Mouse (Mus musculus) hindbrain, embryonic 14.5 days (tissue): ENCODE measurements at regions not wholly inside any gene's neighbourhood (a gene's known extent, or its start where the extent isn't known, plus 50 kb on each side); places are given as distances from the start of the nearest gene placed in this dataset.
"Not testable (repeated sequence)": the region's sequence is repeated elsewhere in the genome, so short reads cannot be mapped to it uniquely, and the experiment has no call there.

Experiments
- ATAC-seq: fragments of 200-750 bp; cut with Nextera tagmentation; 2 replicates; pipeline ENCODE4 v1.8.0; 2017; ENCODE audit warnings: moderate number of reproducible peaks, mild to moderate bottlenecking, moderate TSS enrichment, moderate library complexity; ENCODE audit not compliant: low FRiP score
- DNase-seq: peaks from one replicate; pipeline ENCODE4 v3.0.0-alpha.2; 2015; ENCODE audit warnings: low spot score
- H3K27ac ChIP-seq: fragments of 300-500 bp; sonication (generic); 2 replicates; pipeline ENCODE4 v1.5.1; 2014; ENCODE audit warnings: mild to moderate bottlenecking, moderate library complexity
- H3K27me3 ChIP-seq: fragments of 300-500 bp; sonication (generic); 2 replicates; pipeline ENCODE4 v1.6.1; 2014; ENCODE audit warnings: mild to moderate bottlenecking, low read length, mixed read lengths; ENCODE audit not compliant: control insufficient read depth, insufficient read depth
- H3K36me3 ChIP-seq: fragments of 300-500 bp; sonication (generic); replicated peaks from 2 replicates; pipeline ENCODE4 v1.6.1; 2014; ENCODE audit not compliant: control insufficient read depth, insufficient read depth
- H3K4me1 ChIP-seq: fragments of 300-500 bp; sonication (generic); replicated peaks from 2 replicates; pipeline ENCODE4 v1.6.1; 2014; ENCODE audit warnings: antibody characterized with exemption, low read length, mixed read lengths; ENCODE audit not compliant: control insufficient read depth, insufficient read depth
- H3K4me2 ChIP-seq: fragments of 300-500 bp; sonication (generic); replicated peaks from 2 replicates; pipeline ENCODE4 v1.6.1; 2014; ENCODE audit warnings: mild to moderate bottlenecking, moderate library complexity
- H3K4me3 ChIP-seq: fragments of 300-500 bp; sonication (generic); replicated peaks from 2 replicates; pipeline ENCODE4 v1.5.1; 2014; ENCODE audit warnings: mild to moderate bottlenecking, low read length
- H3K9ac ChIP-seq: fragments of 300-500 bp; sonication (generic); 2 replicates; pipeline ENCODE4 v1.6.1; 2014
- H3K9me3 ChIP-seq: fragments of 300-500 bp; sonication (generic); 2 replicates; pipeline ENCODE4 v1.6.1; 2016; ENCODE audit warnings: low read length; ENCODE audit not compliant: control insufficient read depth
- WGBS: fragments of 180-500 bp; shearing (Covaris S2); extraction: QIAGEN DNeasy Blood & Tissue Kit; methylation state at CpG from one replicate; pipeline ENCODE4 v1.1.7; 2014; 5-methylcytosine and 5-hydroxymethylcytosine counted together

DNA sequence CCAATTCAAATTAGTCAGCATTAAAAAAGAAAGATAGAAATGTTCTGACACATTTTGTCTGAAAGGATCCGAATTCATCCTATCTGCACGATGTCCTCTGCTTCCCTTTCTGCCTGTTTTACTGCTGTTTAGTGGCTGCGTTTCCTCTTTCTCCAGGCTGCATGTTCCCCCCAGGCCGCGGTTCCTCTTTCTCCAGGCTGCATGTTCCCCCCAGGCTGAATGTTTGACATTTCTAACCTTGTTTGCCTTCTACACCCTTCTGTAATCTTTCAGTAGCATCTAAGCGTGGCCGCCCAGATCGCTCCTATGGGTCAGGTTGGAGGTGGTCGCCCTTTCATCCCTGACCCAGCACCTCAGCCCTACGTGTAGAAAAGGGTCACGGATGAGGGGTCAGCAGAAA lies 89.6 kb upstream of the Mdm1 start:
- Histone ChIP-seq H3K36me3 (no peaks in the 10 kb centered on the region), H3K4me3 (no peak overlapping the region), H3K27me3 (no peaks in the 10 kb centered on the region), H3K9ac (no peak overlapping the region), H3K4me2 (no peak overlapping the region), H3K27ac (no peak overlapping the region), H3K9me3 (no peaks in the 10 kb centered on the region), H3K4me1 (peaks cover 8% of the 10 kb centered on the region; the same call in 1 of the 2 replicates)
- no peak for ATAC-seq
- DNase-seq: no peak
- 90% methylated on average over 11 of the region's 11 CpGs for WGBS

DNA sequence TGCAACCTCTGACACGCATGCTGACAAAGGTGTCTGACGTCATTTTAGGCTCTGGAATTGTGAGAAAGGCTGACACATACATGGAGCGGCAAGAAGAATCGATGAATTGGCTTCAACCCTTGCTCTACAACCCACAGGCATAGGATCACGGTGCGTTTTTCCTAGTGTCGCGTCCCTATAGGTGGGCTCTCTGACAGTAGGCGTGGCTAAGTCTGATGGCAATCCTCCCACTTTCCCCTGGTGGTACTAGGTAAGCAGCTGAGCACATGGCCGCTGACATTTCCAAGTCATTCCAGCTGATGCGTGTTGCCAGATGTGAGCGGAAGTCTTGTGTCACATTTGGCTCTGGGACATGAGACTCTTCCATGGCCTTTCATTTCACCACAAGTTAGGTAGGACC lies 89.1 kb upstream of the Mdm1 start:
- Histone ChIP-seq H3K27ac (no peak overlapping the region), H3K4me1 (peaks cover 12% of the 10 kb centered on the region; the same call in 1 of the 2 replicates), H3K36me3 (no peaks in the 10 kb centered on the region), H3K4me3 (no peak overlapping the region), H3K9ac (no peak overlapping the region), H3K9me3 (no peaks in the 10 kb centered on the region), H3K27me3 (no peaks in the 10 kb centered on the region), H3K4me2 (no peak overlapping the region)
- 80% methylated on average over 12 of the region's 12 CpGs for WGBS
- DNase-seq (no peak), ATAC-seq (no peak)

- Histone ChIP-seq H3K36me3 (no peaks in the 10 kb centered on the region), H3K4me3 (no peak overlapping the region), H3K9ac (no peak overlapping the region), H3K27ac (no peak overlapping the region), H3K9me3 (no peaks in the 10 kb centered on the region), H3K27me3 (no peaks in the 10 kb centered on the region), H3K4me2 (no peak overlapping the region), H3K4me1 (peaks cover 16% of the 10 kb centered on the region; the same call in 1 of the 2 replicates)
- ATAC-seq (no peak), DNase-seq (no peak)
- WGBS: 92% methylated on average over 5 of the region's 5 CpGs
Measured at GRCm38 (mm10) chr10:118053037-118053436, 88.6 kb upstream of the Mdm1 start.

GRCm38 (mm10) chr10:118056789-118057271 lies 84.8 kb upstream of the Mdm1 start:
- H3K36me3 ChIP-seq: no peaks in the 10 kb centered on the region
- ATAC-seq (peak; percentile 57; the same call in 1 of the 2 replicates), DNase-seq (peak; percentile 36)
- no peak overlapping the region; the same call in 1 of the 2 replicates for H3K9ac ChIP-seq
- peaks cover 16% of the 10 kb centered on the region; the same call in 1 of the 2 replicates for H3K4me1 ChIP-seq
- H3K27me3 ChIP-seq: no peaks in the 10 kb centered on the region
- no peaks in the 10 kb centered on the region for H3K9me3 ChIP-seq
- WGBS: 29% methylated on average over 9 of the region's 9 CpGs
- peak overlapping the region; percentile 28; the same call in 1 of the 2 replicates for H3K4me2 ChIP-seq
- H3K27ac ChIP-seq: peak overlapping the region; percentile 73
- no peak overlapping the region for H3K4me3 ChIP-seq

- no peaks in the 10 kb centered on the region for H3K27me3 ChIP-seq
- no peak overlapping the region for H3K9ac ChIP-seq
- 82% methylated on average over 3 of the region's 3 CpGs for WGBS
- peak overlapping the region; percentile 73 for H3K27ac ChIP-seq
- no peak overlapping the region for H3K4me2 ChIP-seq
- ATAC-seq (no peak), DNase-seq (no peak)
- no peaks in the 10 kb centered on the region for H3K36me3 ChIP-seq
- H3K9me3 ChIP-seq: no peaks in the 10 kb centered on the region
- H3K4me1 ChIP-seq: peaks cover 16% of the 10 kb centered on the region; the same call in 1 of the 2 replicates
- no peak overlapping the region for H3K4me3 ChIP-seq
Measured at GRCm38 (mm10) chr10:118057516-118057915, 84.1 kb upstream of the Mdm1 start.

GRCm38 (mm10) chr10:118064816-118065216 lies 76.8 kb upstream of the Mdm1 start:
- Histone ChIP-seq H3K27me3 (no peaks in the 10 kb centered on the region), H3K9me3 (no peaks in the 10 kb centered on the region), H3K4me2 (no peak overlapping the region), H3K4me3 (no peak overlapping the region), H3K9ac (no peak overlapping the region), H3K36me3 (no peaks in the 10 kb centered on the region), H3K4me1 (no peaks in the 10 kb centered on the region), H3K27ac (no peak overlapping the region)
- no peak for ATAC-seq
- WGBS: 63% methylated on average over 7 of the region's 7 CpGs
- DNase-seq: no peak

DNA sequence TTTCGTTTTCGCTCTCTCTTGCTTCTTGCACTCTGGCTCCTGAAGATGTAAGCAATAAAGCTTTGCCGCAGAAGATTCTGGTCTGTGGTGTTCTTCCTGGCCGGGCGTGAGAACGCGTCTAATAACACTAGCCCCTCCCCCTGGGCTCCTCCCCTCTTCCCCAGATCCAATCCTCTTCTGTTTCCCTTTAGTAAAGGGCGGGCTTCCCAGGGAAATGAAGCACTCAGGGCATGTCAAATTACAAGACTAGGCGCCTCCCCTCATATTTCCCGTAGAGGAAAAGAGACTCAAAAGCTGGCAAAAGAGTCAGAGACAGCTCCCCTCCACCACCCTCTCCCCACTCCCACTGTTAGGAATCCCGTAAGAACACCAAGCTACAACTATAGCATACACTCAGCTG lies 65.3 kb upstream of the Mdm1 start:
- not testable (repeated sequence) for H3K4me1 ChIP-seq, ATAC-seq, DNase-seq, H3K9ac ChIP-seq, H3K4me2 ChIP-seq, H3K36me3 ChIP-seq, H3K4me3 ChIP-seq, H3K9me3 ChIP-seq, H3K27me3 ChIP-seq, H3K27ac ChIP-seq
- WGBS: 95% methylated on average over 8 of the region's 11 CpGs

GRCm38 (mm10) chr10:118081636-118082166 lies 59.9 kb upstream of the Mdm1 start:
- Histone ChIP-seq H3K27me3 (no peaks in the 10 kb centered on the region), H3K9ac (no peak overlapping the region), H3K4me3 (no peak overlapping the region), H3K9me3 (no peaks in the 10 kb centered on the region), H3K27ac (no peak overlapping the region), H3K4me2 (no peak overlapping the region), H3K36me3 (no peaks in the 10 kb centered on the region), H3K4me1 (no peaks in the 10 kb centered on the region)
- 84% methylated on average over 5 of the region's 5 CpGs for WGBS
- DNase-seq (no peak), ATAC-seq (no peak)

DNA sequence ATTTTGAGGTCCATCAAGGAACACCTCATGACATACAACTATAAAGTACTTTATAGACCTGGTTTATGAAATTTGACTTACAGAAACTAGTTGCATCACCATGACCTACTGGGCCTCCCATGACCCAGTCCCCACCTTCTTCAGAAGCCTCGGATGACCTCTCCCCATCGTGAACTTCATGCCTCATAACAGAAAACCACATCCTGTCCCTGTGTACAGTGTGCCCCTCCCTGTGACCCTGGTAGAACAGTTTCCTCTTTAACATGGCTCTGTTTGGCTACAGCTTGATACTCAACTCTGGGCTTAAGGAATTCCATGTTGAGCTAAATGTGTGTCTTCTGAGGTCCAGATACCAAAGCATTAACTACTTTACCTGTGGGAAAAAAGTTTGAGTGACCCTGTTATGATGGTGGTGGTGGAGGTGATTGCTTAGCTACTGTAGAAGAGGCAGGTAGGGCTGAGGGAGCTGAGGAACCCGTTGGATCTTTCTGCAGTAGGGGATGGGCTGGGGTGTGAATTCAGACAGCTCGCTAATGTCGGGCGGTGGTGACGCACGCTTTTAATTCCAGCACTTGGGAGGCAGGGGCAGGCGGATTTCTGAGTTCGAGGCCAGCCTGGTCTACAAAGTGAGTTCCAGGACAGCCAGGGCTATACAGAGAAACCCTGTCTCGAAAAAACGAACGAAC lies 58.4 kb upstream of the Mdm1 start:
- ATAC-seq (no peak), DNase-seq (no peak)
- no peak overlapping the region for H3K4me3 ChIP-seq
- H3K36me3 ChIP-seq: no peaks in the 10 kb centered on the region
- no peak overlapping the region for H3K27ac ChIP-seq
- no peak overlapping the region for H3K4me2 ChIP-seq
- H3K9me3 ChIP-seq: no peaks in the 10 kb centered on the region
- peaks cover 7% of the 10 kb centered on the region; the same call in 1 of the 2 replicates for H3K4me1 ChIP-seq
- no peak overlapping the region for H3K9ac ChIP-seq
- H3K27me3 ChIP-seq: no peaks in the 10 kb centered on the region
- 94% methylated on average over 13 of the region's 13 CpGs for WGBS
